In genomic region chr7:4502421-4503090, GRCm38 (mm10) we compare ENCODE assay signal across 8 mouse cellular contexts. TPM values are rescaled to one million over a fixed set of nuclear protein-coding genes. Genes with fewer than 3 reads are reported as not detected.
DNase-seq lines count a peak whose midpoint lies in the region; ATAC-seq lines count a peak whose summit lies in the region.

No protein-coding gene starts in this region.

- H3K9me3 ChIP-seq in hindbrain, embryonic 12.5 days (replicated peaks), result no peaks in the 10 kb centered on the region
- H3K9me3 ChIP-seq in midbrain, embryonic 13.5 days, result no peaks in the 10 kb centered on the region

- H3K36me3 ChIP-seq in hindbrain, embryonic 12.5 days, result 0 out of 2 replicates have a peak, but pooled peaks cover under 1% of the 10 kb centered on the region
- 0 out of 2 replicates have a peak, but pooled peaks cover 7% of the 10 kb centered on the region for H3K36me3 ChIP-seq in midbrain, embryonic 13.5 days

- no peaks in the 10 kb centered on the region for H3K27me3 ChIP-seq in hindbrain, embryonic 12.5 days
- no peaks in the 10 kb centered on the region for H3K27me3 ChIP-seq in midbrain, embryonic 13.5 days

- peak overlapping the region; percentile 89 for H3K4me2 ChIP-seq in hindbrain, embryonic 12.5 days (replicated peaks)
- peak overlapping the region; percentile 85 for H3K4me2 ChIP-seq in midbrain, embryonic 13.5 days (replicated peaks)

- ATAC-seq in hindbrain, embryonic 12.5 days (ENCODE audit: low FRiP score), result peak; percentile 9; the same call in 1 of the 2 replicates
- peak; percentile 29 for ATAC-seq in midbrain, embryonic 13.5 days

- peak overlapping the region; percentile 97 for H3K9ac ChIP-seq in hindbrain, embryonic 12.5 days
- peak overlapping the region; percentile 97 for H3K9ac ChIP-seq in midbrain, embryonic 13.5 days (replicated peaks)

- DNase-seq in lung, adult 18-20 months, result peak; percentile 53 to 68
- no peak for DNase-seq in lung, postnatal 14 days
- DNase-seq in R1 (ENCODE audit: low read depth, low spot score), result peak; percentile 78
- DNase-seq in embryo, embryonic 10 days (ENCODE audit: low spot score), result peak; percentile 78
- peak; percentile 69 to 84 for DNase-seq in left cerebral cortex, adult 9 months (ENCODE audit: low spot score in 2 of 2)
- DNase-seq in urinary bladder, postnatal 4 days (ENCODE audit: low spot score in 2 of 2), result no peak

- peak overlapping the region; percentile 97 for H3K4me3 ChIP-seq in hindbrain, embryonic 12.5 days
- peak overlapping the region; percentile 92 for H3K4me3 ChIP-seq in midbrain, embryonic 13.5 days (replicated peaks)

- peaks cover 31% of the 10 kb centered on the region for H3K4me1 ChIP-seq in hindbrain, embryonic 12.5 days
- H3K4me1 ChIP-seq in midbrain, embryonic 13.5 days (replicated peaks), result peaks cover 36% of the 10 kb centered on the region

- H3K27ac ChIP-seq in hindbrain, embryonic 12.5 days, result no peak overlapping the region
- no peak overlapping the region for H3K27ac ChIP-seq in midbrain, embryonic 13.5 days

- 12% methylated on average over 14 of the region's 14 CpGs for WGBS in hindbrain, embryonic 12.5 days
- WGBS in midbrain, embryonic 13.5 days, result 14% methylated on average over 14 of the region's 14 CpGs

RNA-seq across cellular contexts. Expression of gene Ppp1r12c, which starts 1.1 kb away (rescaled TPM):
- 65.8 and 72.0 TPM in 2 replicates for polyA plus RNA-seq in hindbrain, embryonic 12.5 days (2016; fragmentation: Nextera tagmentation; extraction: Ambion mirVana)
- polyA plus RNA-seq in midbrain, embryonic 13.5 days (2015; fragmentation: Nextera tagmentation; extraction: Ambion mirVana), result 34.9 and 51.9 TPM in 2 replicates

RNA-seq across cellular contexts. Expression of gene Tnnt1, which starts 13.6 kb away (rescaled TPM):
- 19.2 and 72.4 TPM in 2 replicates for polyA plus RNA-seq in hindbrain, embryonic 12.5 days (2016; fragmentation: Nextera tagmentation; extraction: Ambion mirVana)
- polyA plus RNA-seq in midbrain, embryonic 13.5 days (2015; fragmentation: Nextera tagmentation; extraction: Ambion mirVana), result 5.4 and 6.3 TPM in 2 replicates

RNA-seq across cellular contexts. Expression of gene Tnni3, which starts 21.5 kb away (rescaled TPM):
- 2.2 and 3.1 TPM in 2 replicates for polyA plus RNA-seq in hindbrain, embryonic 12.5 days (2016; fragmentation: Nextera tagmentation; extraction: Ambion mirVana)
- polyA plus RNA-seq in midbrain, embryonic 13.5 days (2015; fragmentation: Nextera tagmentation; extraction: Ambion mirVana), result 1.4 and 2.3 TPM in 2 replicates

RNA-seq across cellular contexts. Expression of gene Dnaaf3, which starts 29.7 kb away (rescaled TPM):
- 2.5 and 3.6 TPM in 2 replicates for polyA plus RNA-seq in hindbrain, embryonic 12.5 days (2016; fragmentation: Nextera tagmentation; extraction: Ambion mirVana)
- 1.5 and 2.3 TPM in 2 replicates for polyA plus RNA-seq in midbrain, embryonic 13.5 days (2015; fragmentation: Nextera tagmentation; extraction: Ambion mirVana)

RNA-seq across cellular contexts. Expression of gene Eps8l1, which starts 42.1 kb away (rescaled TPM):
- polyA plus RNA-seq in hindbrain, embryonic 12.5 days (2016; fragmentation: Nextera tagmentation; extraction: Ambion mirVana), result 7.1 and 8.6 TPM in 2 replicates
- 5.5 and 8.2 TPM in 2 replicates for polyA plus RNA-seq in midbrain, embryonic 13.5 days (2015; fragmentation: Nextera tagmentation; extraction: Ambion mirVana)

Comparison
In these comparisons a context has a peak if more than half of its experiments do, and no peak if none do; other contexts are left out.
1. DNase-seq: peak in lung, adult 18-20 months (2 of 2), R1 (single experiment), embryo, embryonic 10 days (single experiment) and left cerebral cortex, adult 9 months (2 of 2); none in lung, postnatal 14 days (single experiment) and urinary bladder, postnatal 4 days (0 of 2).